Mouse (Mus musculus) lung, postnatal 36 days (tissue): ENCODE measurements at regions not wholly inside any gene's neighbourhood (a gene's known extent, or its start where the extent isn't known, plus 50 kb on each side); places are given as distances from the start of the nearest gene placed in this dataset.

Source experiments
- DNase-seq: peaks from one replicate; pipeline ENCODE4 v3.0.0; 2022; ENCODE audit warnings: mixed read lengths

- no peak for DNase-seq
Observed at GRCm38 (mm10) chr19:15212881-15213280, 615.0 kb upstream of the Tle4 start.

- DNase-seq: no peak
Observed at GRCm38 (mm10) chr19:15203039-15203438, 605.2 kb upstream of the Tle4 start.

GRCm38 (mm10) chr19:15201262-15201661, 603.4 kb upstream of the Tle4 start:
- DNase-seq: peak; percentile 1

GRCm38 (mm10) chr19:15200792-15201191, 602.9 kb upstream of the Tle4 start:
- DNase-seq: no peak

GRCm38 (mm10) chr19:15200361-15200760, 602.5 kb upstream of the Tle4 start:
- DNase-seq: no peak

- DNase-seq: no peak
Observed at GRCm38 (mm10) chr19:15199692-15200091, 601.8 kb upstream of the Tle4 start.

- DNase-seq: no peak
Observed at GRCm38 (mm10) chr19:15175221-15175620, 577.4 kb upstream of the Tle4 start.

GRCm38 (mm10) chr19:15173301-15173700, 575.5 kb upstream of the Tle4 start:
- DNase-seq: no peak

GRCm38 (mm10) chr19:15167184-15167583, 569.3 kb upstream of the Tle4 start:
- no peak for DNase-seq

- DNase-seq: no peak
Observed at GRCm38 (mm10) chr19:15160641-15161040, 562.8 kb upstream of the Tle4 start.

- no peak for DNase-seq
Observed at GRCm38 (mm10) chr19:15158653-15159052, 560.8 kb upstream of the Tle4 start.

GRCm38 (mm10) chr19:15158177-15158576, 560.3 kb upstream of the Tle4 start:
- DNase-seq: no peak

- DNase-seq: peak; percentile 10
Observed at GRCm38 (mm10) chr19:15154693-15155092, 556.8 kb upstream of the Tle4 start.

GRCm38 (mm10) chr19:15146325-15146724, 548.5 kb upstream of the Tle4 start:
- no peak for DNase-seq

GRCm38 (mm10) chr19:15127122-15127521, 529.3 kb upstream of the Tle4 start:
- DNase-seq: no peak

GRCm38 (mm10) chr19:15108441-15109026, 510.7 kb upstream of the Tle4 start:
- no peak for DNase-seq

GRCm38 (mm10) chr19:15095054-15095453, 497.2 kb upstream of the Tle4 start:
- DNase-seq: no peak

GRCm38 (mm10) chr19:15093534-15093933, 495.7 kb upstream of the Tle4 start:
- no peak for DNase-seq

GRCm38 (mm10) chr19:15080638-15081037, 482.8 kb upstream of the Tle4 start:
- DNase-seq: no peak

GRCm38 (mm10) chr19:15057801-15058200, 459.9 kb upstream of the Tle4 start:
- DNase-seq: no peak

- DNase-seq: no peak
Observed at GRCm38 (mm10) chr19:15053582-15054141, 455.8 kb upstream of the Tle4 start.

- no peak for DNase-seq
Observed at GRCm38 (mm10) chr19:15052642-15053239, 454.9 kb upstream of the Tle4 start.

- peak; percentile 3 for DNase-seq
Observed at GRCm38 (mm10) chr19:15047896-15048295, 450.0 kb upstream of the Tle4 start.

- DNase-seq: no peak
Observed at GRCm38 (mm10) chr19:15047306-15047868, 449.5 kb upstream of the Tle4 start.
